Mouse (Mus musculus) MEL (cell line): ENCODE results near the gene Ak1. TPM values are rescaled to one million over a fixed set of nuclear protein-coding genes. Genes with fewer than 3 reads are reported as not detected.

ENCODE experiments used
- DNase-seq: peaks from one replicate; pipeline ENCODE4 v3.0.0; 2011; ENCODE audit warnings: low read depth, low spot score
- H3K27ac ChIP-seq: 2 replicates; pipeline ENCODE4 v1.5.1; 2012; ENCODE audit warnings: low read depth, mild to moderate bottlenecking, control low read depth, low read length, moderate library complexity; ENCODE audit not compliant: control insufficient read depth
- H3K27me3 ChIP-seq, 2 experiments: fragments of 150-350 bp in 1 of 2; sonication (generic) in 1 of 2; 2 replicates each; pipeline ENCODE4 v1.6.1; 2012; ENCODE audit warnings: low read length in 2 of 2, mild to moderate bottlenecking in 2 of 2, improper control_type of control experiment in 1 of 2, moderate library complexity in 1 of 2; ENCODE audit not compliant: insufficient read depth in 2 of 2, control insufficient read depth in 1 of 2
- H3K36me3 ChIP-seq, 2 experiments: 2 replicates each; pipeline ENCODE4 v1.6.1; 2012 to 2014; ENCODE audit warnings: low read length in 2 of 2, improper control_type of control experiment in 1 of 2, inconsistent platforms in 1 of 2, mild to moderate bottlenecking in 1 of 2; ENCODE audit not compliant: insufficient read depth in 2 of 2, control insufficient read depth in 1 of 2
- H3K4me1 ChIP-seq, 2 experiments: fragments of 150-350 bp in 1 of 2; sonication (generic) in 1 of 2; 2 replicates each; pipeline ENCODE4 v1.6.1; 2012; ENCODE audit warnings: low read length in 2 of 2, improper control_type of control experiment in 1 of 2, mild to moderate bottlenecking in 1 of 2; ENCODE audit not compliant: insufficient read depth in 2 of 2, control insufficient read depth in 1 of 2
- H3K4me3 ChIP-seq, 2 experiments: fragments of 150-350 bp in 1 of 2; sonication (generic) in 1 of 2; 2 replicates each; pipeline ENCODE4 v1.5.1; 2012; ENCODE audit warnings: low read depth in 2 of 2, low read length in 2 of 2, mild to moderate bottlenecking in 2 of 2, moderate library complexity in 2 of 2, control low read depth in 1 of 2, improper control_type of control experiment in 1 of 2; ENCODE audit not compliant: control insufficient read depth in 1 of 2, insufficient read depth in 1 of 2
- H3K79me2 ChIP-seq: 2 replicates; pipeline ENCODE4 v1.6.1; 2012; ENCODE audit warnings: mild to moderate bottlenecking, low read length, moderate library complexity; ENCODE audit not compliant: control insufficient read depth, poor library complexity, insufficient read depth
- H3K9ac ChIP-seq: 2 replicates; pipeline ENCODE4 v1.6.1; 2012; ENCODE audit warnings: low read depth, mild to moderate bottlenecking, control low read depth, low read length, moderate library complexity; ENCODE audit not compliant: control insufficient read depth, poor library complexity, severe bottlenecking
- H3K9me3 ChIP-seq: fragments of 150-350 bp; sonication (generic); replicated peaks from 2 replicates; pipeline ENCODE4 v1.6.1; 2012; ENCODE audit warnings: mild to moderate bottlenecking, low read length, improper control_type of control experiment, moderate library complexity; ENCODE audit not compliant: insufficient read depth
- CHD2 ChIP-seq: IDR thresholded peaks from 2 replicates; pipeline ENCODE4 v1.6.1; 2011; ENCODE audit warnings: low read length, improper control_type of control experiment
- CTCF ChIP-seq, 3 experiments: IDR thresholded peaks in 2 of 3; conservative IDR thresholded peaks in 1 of 3; 2 replicates each; pipeline ENCODE4 v1.5.1; 2011 to 2012; ENCODE audit warnings: low read length in 3 of 3, low read depth in 2 of 3, mild to moderate bottlenecking in 2 of 3, improper control_type of control experiment in 1 of 3, inconsistent platforms in 1 of 3, mixed read lengths in 1 of 3, moderate library complexity in 1 of 3; ENCODE audit not compliant: control insufficient read depth in 1 of 3, insufficient read depth in 1 of 3, poor library complexity in 1 of 3, severe bottlenecking in 1 of 3
- E2F4 ChIP-seq: IDR thresholded peaks from 2 replicates; pipeline ENCODE4 v1.6.1; 2011; ENCODE audit warnings: low read depth, low read length, improper control_type of control experiment, borderline replicate concordance
- ELF1 ChIP-seq: IDR thresholded peaks from 2 replicates; pipeline ENCODE4 v1.6.1; 2014; ENCODE audit warnings: low read depth, mild to moderate bottlenecking, inconsistent platforms, low read length, improper control_type of control experiment, moderate library complexity
- EP300 ChIP-seq, 2 experiments: IDR thresholded peaks; 2 replicates each; pipeline ENCODE4 v1.6.1; 2011; ENCODE audit warnings: improper control_type of control experiment in 2 of 2, low read length in 2 of 2, low read depth in 1 of 2, mild to moderate bottlenecking in 1 of 2
- GATA1 ChIP-seq: IDR thresholded peaks from 2 replicates; pipeline ENCODE4 v1.6.1; 2011; ENCODE audit warnings: low read depth, low read length, improper control_type of control experiment
- HCFC1 ChIP-seq: IDR thresholded peaks from 2 replicates; pipeline ENCODE4 v1.6.1; 2012; ENCODE audit warnings: low read depth, mild to moderate bottlenecking, inconsistent platforms, low read length, improper control_type of control experiment, moderate library complexity
- KAT2A ChIP-seq: conservative IDR thresholded peaks from 2 replicates; pipeline ENCODE4 v1.6.1; 2012; ENCODE audit warnings: low read depth, low read length, improper control_type of control experiment, inconsistent platforms
- MAZ ChIP-seq: IDR thresholded peaks from 2 replicates; pipeline ENCODE4 v1.6.1; 2012; ENCODE audit warnings: low read depth, mild to moderate bottlenecking, inconsistent platforms, low read length, improper control_type of control experiment
- MXI1 ChIP-seq: IDR thresholded peaks from 2 replicates; pipeline ENCODE4 v1.6.1; 2011; ENCODE audit warnings: mild to moderate bottlenecking, low read depth, low read length, improper control_type of control experiment
- MYB ChIP-seq: IDR thresholded peaks from 2 replicates; pipeline ENCODE4 v1.6.1; 2011; ENCODE audit warnings: mild to moderate bottlenecking, low read depth, low read length, improper control_type of control experiment
- NELFE ChIP-seq: IDR thresholded peaks from 2 replicates; pipeline ENCODE4 v1.6.1; 2011; ENCODE audit warnings: low read depth, low read length, improper control_type of control experiment
- POLR2A ChIP-seq, 2 experiments: IDR thresholded peaks; 2 replicates each; pipeline ENCODE4 v1.6.1; 2011 to 2012; ENCODE audit warnings: low read length in 2 of 2, mild to moderate bottlenecking in 2 of 2, control low read depth in 1 of 2, improper control_type of control experiment in 1 of 2, low read depth in 1 of 2, moderate library complexity in 1 of 2; ENCODE audit not compliant: control insufficient read depth in 1 of 2, insufficient read depth in 1 of 2, poor library complexity in 1 of 2
- POLR2AphosphoS2 ChIP-seq: IDR thresholded peaks from 2 replicates; pipeline ENCODE4 v1.6.1; 2011; ENCODE audit warnings: low read length, improper control_type of control experiment
- POLR2AphosphoS5 ChIP-seq: IDR thresholded peaks from 2 replicates; pipeline ENCODE4 v1.6.1; 2012; ENCODE audit warnings: low read depth, borderline replicate concordance, mild to moderate bottlenecking, inconsistent platforms, low read length, moderate library complexity, mixed read lengths
- RCOR1 ChIP-seq: IDR thresholded peaks from 2 replicates; pipeline ENCODE4 v1.6.1; 2012; ENCODE audit warnings: low read depth, mild to moderate bottlenecking, inconsistent platforms, low read length, improper control_type of control experiment
- SIN3A ChIP-seq: IDR thresholded peaks from 2 replicates; pipeline ENCODE4 v1.6.1; 2012; ENCODE audit warnings: low read length, improper control_type of control experiment, inconsistent platforms
- SMC3 ChIP-seq: IDR thresholded peaks from 2 replicates; pipeline ENCODE4 v1.6.1; 2011; ENCODE audit warnings: low read depth, low read length, improper control_type of control experiment
- TAL1 ChIP-seq: IDR thresholded peaks from 2 replicates; pipeline ENCODE4 v1.6.1; 2012; ENCODE audit warnings: mild to moderate bottlenecking, inconsistent platforms, low read length, moderate library complexity, mixed read lengths
- TCF12 ChIP-seq: IDR thresholded peaks from 2 replicates; pipeline ENCODE4 v1.6.1; 2014; ENCODE audit warnings: low read depth, mild to moderate bottlenecking, inconsistent platforms, low read length, improper control_type of control experiment, moderate library complexity
- UBTF ChIP-seq: IDR thresholded peaks from 2 replicates; pipeline ENCODE4 v1.6.1; 2012; ENCODE audit warnings: low read depth, mild to moderate bottlenecking, inconsistent platforms, low read length, improper control_type of control experiment, moderate library complexity, borderline replicate concordance; ENCODE audit not compliant: insufficient read depth
- USF1 ChIP-seq: IDR thresholded peaks from 2 replicates; pipeline ENCODE4 v1.6.1; 2014; ENCODE audit warnings: low read depth, mild to moderate bottlenecking, inconsistent platforms, low read length, improper control_type of control experiment, moderate library complexity
- ZC3H11A ChIP-seq: IDR thresholded peaks from 2 replicates; pipeline ENCODE4 v1.6.1; 2012; ENCODE audit warnings: low read depth, mild to moderate bottlenecking, inconsistent platforms, low read length, improper control_type of control experiment
- ZMIZ1 ChIP-seq: IDR thresholded peaks from 2 replicates; pipeline ENCODE4 v1.6.1; 2012; ENCODE audit warnings: low read depth, mild to moderate bottlenecking, inconsistent platforms, low read length, improper control_type of control experiment, moderate library complexity
- polyA plus RNA-seq, 2 experiments: library from polyadenylated mRNA; stranded (reverse) in 1 of 2; unstranded in 1 of 2; fragments of >175 nt in 1 of 2; fragments of >200 nt in 1 of 2; gene quantifications; 2 replicates each; pipeline versions ENCODE4 v1.2.1 to v1.2.4; 2012; ENCODE audit warnings: low replicate concordance in 2 of 2, low read depth in 1 of 2; ENCODE audit not compliant: insufficient read length in 2 of 2, insufficient read depth in 1 of 2, missing spikeins in 1 of 2
- total RNA-seq: library from RNA; depleted of rRNA; stranded (reverse); fragments of 300-350 nt; gene quantifications from 2 replicates; pipeline ENCODE4 v1.2.3, GENCODE M21; 2012

Gene Ak1
- total and polyA plus RNA-seq, 3 experiments, result 0.12 to 0.13 TPM; not detected in 1

DNA sequence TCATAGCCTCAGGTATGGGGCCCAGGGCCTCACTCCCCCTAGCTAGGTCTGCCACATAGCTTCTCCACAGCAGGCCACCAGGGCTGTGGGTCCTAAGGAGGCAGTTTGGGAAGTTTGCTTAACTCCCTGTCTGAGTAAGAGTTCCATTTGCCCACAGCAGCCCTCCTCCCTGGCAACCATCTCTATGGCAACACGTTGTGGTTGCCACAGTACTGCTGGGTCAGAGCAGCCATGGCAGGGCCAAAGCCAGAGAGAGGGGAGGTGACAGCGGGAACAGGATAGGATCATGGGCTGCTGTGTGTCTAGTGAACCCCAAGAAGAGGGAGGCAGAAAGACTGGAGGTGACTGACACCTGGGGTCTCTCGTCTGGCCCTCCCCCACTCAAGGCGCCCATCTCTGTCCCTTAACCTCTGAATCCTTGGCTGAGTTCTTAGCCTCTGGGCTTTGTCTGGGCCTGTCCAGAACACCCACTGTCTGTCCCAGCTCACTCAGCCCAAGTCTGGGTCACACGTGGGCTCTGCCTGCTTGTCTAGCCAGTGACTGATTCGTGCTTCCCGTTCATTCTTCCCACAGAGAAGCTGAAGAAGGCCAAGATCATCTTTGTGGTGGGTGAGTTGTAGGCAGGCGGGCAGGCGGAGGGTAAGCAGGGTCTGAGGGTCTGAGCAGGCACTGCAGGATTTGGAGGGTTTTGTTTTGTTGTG, 7.9 kb downstream of the Ak1 start:
- no peaks in the 10 kb centered on the region for H3K27me3 ChIP-seq
- no peaks in the 10 kb centered on the region for H3K79me2 ChIP-seq
- no peaks in the 10 kb centered on the region for H3K9me3 ChIP-seq
- H3K27ac ChIP-seq, result no peak overlapping the region
- TF ChIP-seq HCFC1 (no peak), RCOR1 (no peak), GATA1 (no peak), MYB (no peak), ZC3H11A (no peak), USF1 (no peak), CTCF (IDR thresholded peaks at IDR 0.05 in 2 of 3, conservative IDR thresholded peaks at IDR 0.05 in 1 of 3; ENCODE audit: control insufficient read depth in 1 of 3, insufficient read depth in 1 of 3, low read depth in 2 of 3, low read length in 3 of 3, poor library complexity in 1 of 3, severe bottlenecking in 1 of 3) (no peak), POLR2AphosphoS5 (no peak), ZMIZ1 (no peak), POLR2A (IDR thresholded peaks at IDR 0.05; ENCODE audit: control insufficient read depth in 1 of 2, insufficient read depth in 1 of 2, low read depth in 1 of 2, low read length in 2 of 2, poor library complexity in 1 of 2) (no peak), E2F4 (no peak), MXI1 (no peak)
- DNase-seq, result peak; percentile 29
- no peaks in the 10 kb centered on the region for H3K4me1 ChIP-seq
- no peaks in the 10 kb centered on the region for H3K36me3 ChIP-seq
- H3K4me3 ChIP-seq, result no peak overlapping the region
- H3K9ac ChIP-seq, result no peak overlapping the region

DNA sequence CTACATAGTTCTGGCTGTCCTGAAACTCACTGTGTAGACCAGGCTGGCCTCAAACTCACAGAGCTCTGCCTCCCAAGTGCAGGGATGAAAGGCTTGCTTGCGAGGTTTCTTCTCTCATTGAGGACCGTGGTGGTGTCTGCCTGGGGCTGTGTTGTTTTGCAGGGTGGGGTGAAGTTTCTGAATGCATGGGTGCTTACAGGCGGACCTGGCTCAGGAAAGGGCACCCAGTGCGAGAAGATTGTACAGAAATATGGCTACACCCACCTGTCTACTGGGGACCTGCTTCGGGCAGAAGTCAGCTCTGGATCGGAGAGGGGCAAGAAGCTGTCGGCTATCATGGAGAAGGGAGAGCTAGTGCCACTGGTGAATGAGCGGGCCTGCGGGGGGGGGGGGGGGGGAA, 8.5 kb downstream of the Ak1 start:
- H3K27me3 ChIP-seq, result no peaks in the 10 kb centered on the region
- no peaks in the 10 kb centered on the region for H3K9me3 ChIP-seq
- no peak overlapping the region for H3K27ac ChIP-seq
- no peaks in the 10 kb centered on the region for H3K4me1 ChIP-seq
- H3K9ac ChIP-seq, result no peak overlapping the region
- TF ChIP-seq EP300 (IDR thresholded peaks at IDR 0.05; ENCODE audit: low read depth in 1 of 2, low read length in 2 of 2) (no peak), MXI1 (no peak), UBTF (no peak), POLR2A (IDR thresholded peaks at IDR 0.05; ENCODE audit: control insufficient read depth in 1 of 2, insufficient read depth in 1 of 2, low read depth in 1 of 2, low read length in 2 of 2, poor library complexity in 1 of 2) (no peak), CTCF (IDR thresholded peaks at IDR 0.05 in 2 of 3, conservative IDR thresholded peaks at IDR 0.05 in 1 of 3; ENCODE audit: control insufficient read depth in 1 of 3, insufficient read depth in 1 of 3, low read depth in 2 of 3, low read length in 3 of 3, poor library complexity in 1 of 3, severe bottlenecking in 1 of 3) (no peak), TAL1 (no peak), KAT2A (no peak), SMC3 (no peak), ELF1 (no peak), SIN3A (no peak), NELFE (no peak), ZC3H11A (no peak), MAZ (no peak), TCF12 (no peak), POLR2AphosphoS2 (no peak), CHD2 (no peak)
- no peak for DNase-seq
- no peaks in the 10 kb centered on the region for H3K79me2 ChIP-seq
- no peaks in the 10 kb centered on the region for H3K36me3 ChIP-seq
- no peak overlapping the region for H3K4me3 ChIP-seq
